Mouse (Mus musculus) CH12F3 (cell line): ENCODE data around the gene Adra2a.

Experiments used
- in situ Hi-C: fragments of 300-500 bp; cut with MboI; formaldehyde crosslinking; loops from 2 replicates; pipeline ENCODE4 v1.14.3; 2020; ENCODE audit warnings: low sequenced_read_pairs

Gene Adra2a

DNA sequence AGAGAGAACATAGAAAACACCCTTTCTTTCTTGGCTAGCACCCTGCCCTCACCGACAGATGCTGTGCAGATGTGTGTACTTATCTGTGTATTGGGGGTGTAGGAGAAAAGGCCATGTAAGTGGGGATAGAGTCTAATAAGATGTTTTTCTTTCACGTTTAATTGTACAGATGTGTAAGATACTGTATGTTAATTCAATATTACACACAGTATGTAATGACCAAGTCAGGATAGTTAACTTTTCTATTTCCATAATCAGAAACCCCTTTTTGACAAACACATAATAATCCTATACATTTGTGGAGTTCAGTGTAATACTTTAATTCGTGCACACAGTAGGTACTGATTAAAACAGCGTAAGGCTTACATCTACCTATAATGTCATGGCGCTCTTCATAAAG, at the start of gene Adra2a:
TSS of gene Adra2a (plus strand) at position 301 of the 400 bp plus-strand sequence.
- in situ Hi-C loops: no loop called here

DNA sequence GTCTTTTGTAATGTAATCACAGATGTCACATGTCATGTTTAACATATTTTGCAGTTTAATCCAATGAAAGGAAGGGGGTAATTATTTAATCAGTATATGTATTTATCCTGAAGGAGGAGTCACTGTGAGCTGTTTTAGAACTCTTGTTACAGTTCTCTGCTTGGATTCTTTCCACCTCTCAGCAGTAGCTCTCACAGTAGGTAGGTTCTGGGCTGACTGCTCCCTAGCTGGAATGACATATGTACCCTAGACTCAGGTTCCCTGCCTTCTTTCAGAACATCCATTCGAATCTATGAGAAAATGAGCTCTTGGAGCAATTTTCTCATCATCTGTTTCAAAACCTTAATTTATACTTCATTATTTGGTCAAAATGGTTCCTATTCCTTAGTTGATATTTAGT, 49.7 kb upstream of the Adra2a start:
- in situ Hi-C loops: no loop called here

GRCm38 (mm10) chr19:54010973-54011372, 33.0 kb upstream of the Adra2a start:
- in situ Hi-C loops: no loop called here

DNA sequence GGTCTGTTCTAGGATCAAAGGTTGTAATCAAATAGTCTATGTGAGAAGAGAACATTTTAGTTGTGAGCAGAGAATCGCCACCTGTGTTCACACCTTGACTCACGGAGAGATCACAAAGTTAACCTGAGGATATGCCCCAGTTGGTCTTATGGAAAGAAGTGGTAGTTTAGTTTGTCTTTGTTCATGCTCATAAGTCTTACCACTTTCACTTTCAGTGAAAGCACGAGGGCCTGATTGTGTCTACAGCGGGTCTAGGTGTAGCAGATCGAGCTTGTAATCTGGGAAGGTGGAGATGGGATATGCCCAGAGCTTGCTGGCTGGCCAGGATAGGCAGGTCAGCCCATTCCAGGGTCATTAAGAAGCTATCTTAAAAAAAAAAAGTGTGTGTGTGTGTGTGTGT, 29.0 kb upstream of the Adra2a start:
- in situ Hi-C loops: no loop called here

GRCm38 (mm10) chr19:54015503-54015902, 28.4 kb upstream of the Adra2a start:
- in situ Hi-C loops: no loop called here

GRCm38 (mm10) chr19:54035100-54035499, 8.9 kb upstream of the Adra2a start:
- in situ Hi-C loops: no loop called here

- in situ Hi-C loops: no loop called here
Observed at GRCm38 (mm10) chr19:54039441-54039840, 4.5 kb upstream of the Adra2a start.

DNA sequence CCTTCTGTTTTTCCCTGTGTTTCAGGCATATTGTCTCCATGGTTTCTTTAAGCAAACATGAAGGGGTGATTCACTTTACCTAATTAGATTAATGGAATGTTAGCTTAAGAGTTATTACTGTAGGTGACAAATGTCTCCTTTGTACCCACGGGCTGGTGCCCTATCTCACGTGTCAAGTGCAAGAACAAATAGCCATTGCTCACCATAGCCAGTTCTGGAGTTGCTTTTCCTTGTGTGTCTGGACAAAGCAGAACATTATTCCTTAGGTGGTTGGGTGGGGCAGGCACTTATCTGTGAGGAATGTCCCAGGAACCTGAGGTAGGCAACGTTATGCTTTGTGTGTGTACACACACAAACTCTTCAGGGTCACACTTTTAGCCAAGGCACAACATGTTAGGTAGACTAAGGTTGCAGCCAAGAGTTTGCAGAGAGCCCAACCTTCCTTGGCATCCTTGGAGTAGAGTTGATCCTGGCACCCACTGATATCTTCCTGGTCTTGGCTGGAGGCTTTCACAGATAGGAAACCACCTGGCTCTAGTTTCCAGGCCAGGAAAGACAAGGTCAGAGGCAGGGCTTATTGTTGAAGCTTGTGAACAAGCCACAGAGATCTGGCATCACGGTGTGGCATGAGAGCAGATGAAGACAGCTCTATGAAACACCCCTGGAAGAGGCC, 3.5 kb upstream of the Adra2a start:
- in situ Hi-C loops: no loop called here

GRCm38 (mm10) chr19:54041029-54041367, 3.0 kb upstream of the Adra2a start:
- in situ Hi-C loops: no loop called here

GRCm38 (mm10) chr19:54044507-54045371, 788 bp downstream of the Adra2a start:
- in situ Hi-C loops: no loop called here

GRCm38 (mm10) chr19:54045412-54045811, 1.5 kb downstream of the Adra2a start:
- in situ Hi-C loops: no loop called here

DNA sequence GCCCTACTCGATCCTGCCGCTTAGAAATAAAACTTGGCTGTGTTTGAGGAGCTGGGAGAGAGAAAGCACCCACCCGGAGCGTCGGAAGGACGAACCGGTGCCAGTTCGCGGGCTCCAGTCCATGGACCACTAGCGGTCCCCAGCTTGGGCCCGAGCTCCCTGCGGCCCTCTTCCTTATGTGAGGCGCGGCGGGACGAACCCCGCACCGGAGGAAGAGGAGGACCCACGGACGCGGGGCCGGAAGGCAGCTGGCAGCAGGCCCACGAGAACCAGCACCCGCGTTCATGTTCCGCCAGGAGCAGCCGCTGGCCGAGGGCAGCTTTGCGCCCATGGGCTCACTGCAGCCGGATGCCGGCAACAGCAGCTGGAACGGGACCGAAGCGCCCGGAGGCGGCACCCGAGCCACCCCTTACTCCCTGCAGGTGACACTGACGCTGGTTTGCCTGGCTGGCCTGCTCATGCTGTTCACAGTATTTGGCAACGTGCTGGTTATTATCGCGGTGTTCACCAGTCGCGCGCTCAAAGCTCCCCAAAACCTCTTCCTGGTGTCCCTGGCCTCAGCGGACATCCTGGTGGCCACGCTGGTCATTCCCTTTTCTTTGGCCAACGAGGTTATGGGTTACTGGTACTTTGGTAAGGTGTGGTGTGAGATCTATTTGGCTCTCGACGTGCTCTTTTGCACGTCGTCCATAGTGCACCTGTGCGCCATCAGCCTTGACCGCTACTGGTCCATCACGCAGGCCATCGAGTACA, 2.2 kb downstream of the Adra2a start:
- in situ Hi-C loops: no loop called here

- in situ Hi-C loops: no loop called here
Observed at GRCm38 (mm10) chr19:54046684-54047070, 2.7 kb downstream of the Adra2a start.

DNA sequence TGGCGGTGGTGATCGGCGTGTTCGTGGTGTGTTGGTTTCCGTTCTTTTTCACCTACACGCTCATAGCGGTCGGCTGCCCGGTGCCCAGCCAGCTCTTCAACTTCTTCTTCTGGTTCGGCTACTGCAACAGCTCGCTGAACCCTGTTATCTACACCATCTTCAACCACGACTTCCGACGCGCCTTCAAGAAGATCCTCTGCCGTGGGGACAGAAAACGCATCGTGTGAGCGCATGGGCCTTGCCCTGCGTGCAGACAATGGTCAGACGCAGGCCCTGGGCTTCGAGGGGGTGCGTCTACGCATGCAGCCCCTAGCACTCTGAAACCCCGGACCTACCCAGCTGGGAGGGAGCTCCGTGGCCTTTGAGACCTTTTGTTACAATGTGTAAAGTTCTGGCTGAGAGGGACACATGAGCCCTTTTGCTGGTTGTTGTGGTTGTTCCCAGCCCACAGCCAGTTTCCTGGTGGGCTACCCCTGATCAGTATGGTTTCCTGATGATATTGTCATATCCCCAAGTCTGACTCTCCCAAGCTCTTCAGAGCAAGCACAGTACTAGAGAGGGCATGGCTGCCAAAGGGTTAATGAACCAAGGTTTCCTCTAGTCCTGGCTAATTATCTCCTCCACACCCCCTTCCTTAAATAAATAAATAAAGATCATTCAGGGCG, 3.6 kb downstream of the Adra2a start:
- in situ Hi-C loops: no loop called here

DNA sequence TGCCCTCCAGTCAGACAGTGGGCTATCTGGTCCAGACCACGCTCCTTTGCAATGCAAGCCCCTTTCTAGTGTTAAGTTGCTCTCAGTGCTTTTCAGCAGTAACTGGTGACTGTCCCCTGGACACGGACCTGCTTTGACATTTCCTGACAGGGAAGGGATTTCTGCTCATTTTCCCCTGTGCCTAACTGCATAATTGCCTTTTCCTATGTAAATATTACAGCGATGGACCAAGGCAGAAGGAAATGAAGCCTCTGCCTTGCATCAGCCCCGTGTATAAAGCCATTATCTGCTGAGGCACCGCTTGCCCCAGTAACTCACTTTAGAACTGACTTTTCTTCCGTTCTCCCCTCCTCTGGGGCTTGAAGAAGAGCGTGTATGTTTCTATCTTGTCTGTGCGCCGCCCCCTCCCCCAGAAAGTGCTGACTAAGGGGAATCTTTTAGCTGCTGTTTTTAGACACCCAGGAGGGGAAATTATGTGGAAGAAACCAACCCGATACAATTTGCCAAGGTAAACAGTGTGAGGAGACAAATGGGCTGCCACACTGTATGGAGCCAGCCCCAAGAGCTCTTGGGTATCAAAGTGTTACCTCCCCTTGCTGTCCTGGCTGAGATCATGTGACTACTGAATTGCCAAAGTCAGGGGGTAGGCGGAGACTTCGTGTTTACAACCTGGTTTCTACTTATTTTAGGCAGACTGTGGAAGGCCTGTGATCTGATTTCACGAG, 4.4 kb downstream of the Adra2a start:
- in situ Hi-C loops: no loop called here

- in situ Hi-C loops: no loop called here
Observed at GRCm38 (mm10) chr19:54051651-54052050, 7.7 kb downstream of the Adra2a start.

DNA sequence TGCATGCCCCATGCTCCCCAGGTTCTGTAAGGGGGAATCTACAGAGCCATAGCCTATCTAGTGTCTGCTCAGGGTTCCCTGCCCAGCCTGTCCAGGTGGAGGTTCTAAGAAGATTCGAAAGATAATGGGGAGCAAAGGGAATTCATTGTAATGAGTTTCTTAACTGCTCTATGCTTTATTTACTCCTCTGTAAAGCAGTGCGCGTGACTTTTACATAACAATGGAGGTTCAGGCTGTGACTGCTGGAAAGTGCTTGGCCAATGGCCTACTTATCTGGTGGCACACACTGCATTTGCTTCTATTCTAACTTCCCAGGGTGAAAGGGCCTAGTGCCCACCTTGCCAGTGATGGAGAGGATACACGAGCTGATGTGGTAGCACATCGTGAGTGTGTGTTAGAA, 11.9 kb downstream of the Adra2a start:
- in situ Hi-C loops: no loop called here

GRCm38 (mm10) chr19:54068447-54068846, 24.5 kb downstream of the Adra2a start:
- in situ Hi-C loops: no loop called here

GRCm38 (mm10) chr19:54070521-54070920, 26.6 kb downstream of the Adra2a start:
- in situ Hi-C loops: no loop called here

GRCm38 (mm10) chr19:54072233-54072800, 28.4 kb downstream of the Adra2a start:
- in situ Hi-C loops: no loop called here
